Mouse (Mus musculus) kidney, postnatal 25 days (tissue): ENCODE measurements around the gene Prdx1.
A peak's percentile ranks its signal among the peaks of the same experiment; 100 is the strongest.
"Not testable (repeated sequence)": the region's sequence is repeated elsewhere in the genome, so short reads cannot be mapped to it uniquely, and the experiment has no call there.

ENCODE experiments used
- DNase-seq, 2 experiments: peaks; one replicate each; pipeline ENCODE4 v3.0.0; 2021; ENCODE audit warnings: mixed read lengths in 2 of 2

The Prdx1 gene

DNA sequence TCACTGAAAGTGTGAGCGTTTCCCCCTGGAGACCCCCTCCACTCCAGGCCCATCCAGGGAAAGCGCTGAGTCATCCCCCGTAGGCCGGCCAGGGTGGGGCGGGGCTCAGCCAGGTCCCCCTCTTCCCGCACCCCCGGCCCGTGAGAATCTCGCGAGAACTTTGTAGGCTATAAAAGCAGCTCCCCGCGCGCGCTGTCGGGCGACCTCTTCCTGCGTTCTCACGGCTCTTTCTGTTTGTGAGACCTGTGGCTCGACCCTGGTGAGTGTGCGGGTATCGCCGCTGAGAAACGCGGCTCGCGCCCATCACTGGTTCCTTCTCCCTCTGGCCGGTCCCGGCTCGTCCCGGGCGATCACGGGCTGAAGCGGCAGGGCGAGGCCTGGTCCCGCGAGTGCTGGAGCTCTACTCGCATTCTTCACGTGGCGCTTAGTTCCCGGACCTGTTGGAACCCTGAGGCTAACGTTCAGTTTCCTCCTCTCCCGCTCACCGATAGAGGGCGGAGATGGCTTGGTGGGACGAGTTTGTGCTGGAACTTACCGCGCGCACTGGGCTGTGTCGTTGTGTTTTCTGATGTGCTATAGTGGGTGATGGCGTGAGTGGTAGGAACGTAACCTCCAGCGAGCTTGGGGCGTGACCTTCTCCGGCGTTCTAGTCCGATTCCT is at the start of gene Prdx1:
Gene Prdx1, plus strand, starts transcription at position 143 of the 660 bp plus-strand sequence.
- DNase-seq = peak; percentile 95 to 97

DNA sequence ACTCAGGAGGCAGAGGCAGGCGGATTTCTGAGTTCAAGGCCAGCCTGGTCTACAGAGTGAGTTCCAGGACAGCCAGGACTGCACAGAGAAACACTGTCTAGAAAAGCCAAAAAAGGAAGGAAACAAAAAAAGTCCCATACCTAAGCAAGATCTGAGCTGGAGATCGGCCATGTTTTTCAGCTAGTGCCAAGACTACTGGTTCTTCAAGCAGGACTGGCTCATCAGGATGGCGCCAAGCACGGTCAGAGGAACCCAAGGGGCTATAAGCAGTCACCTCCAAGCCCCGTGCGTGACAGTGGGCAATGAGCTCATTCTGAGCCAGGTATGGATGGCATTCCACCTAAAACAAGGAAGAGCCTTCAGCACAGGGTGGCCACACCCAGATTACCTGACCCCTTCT is 46.5 kb upstream of the Prdx1 start:
- DNase-seq = peak in 1 of 2 experiments; percentile 44

- DNase-seq = no peak
Measured at GRCm38 (mm10) chr4:116642071-116642470, 43.3 kb upstream of the Prdx1 start.

DNA sequence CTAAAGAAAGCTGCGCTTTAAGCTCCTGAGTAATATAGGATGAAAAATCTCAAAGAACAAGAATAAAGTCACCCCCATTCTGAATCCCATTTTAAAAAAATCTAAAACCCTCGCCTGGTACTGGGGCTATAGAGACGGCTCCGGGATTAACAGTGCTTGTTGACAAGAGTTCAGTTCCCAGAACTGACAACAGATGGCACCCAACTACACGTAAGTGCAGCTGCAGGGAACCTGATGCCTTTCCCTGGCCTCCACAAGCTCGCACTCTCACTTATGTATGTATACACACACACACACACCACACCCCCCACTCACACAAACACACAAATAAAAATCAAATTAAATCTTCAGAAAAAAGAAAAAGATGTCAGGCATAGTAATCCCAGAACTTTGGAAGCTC is 41.0 kb upstream of the Prdx1 start:
- peak; percentile 54 to 63 for DNase-seq

- no peak for DNase-seq
Measured at GRCm38 (mm10) chr4:116645624-116646023, 39.7 kb upstream of the Prdx1 start.

DNA sequence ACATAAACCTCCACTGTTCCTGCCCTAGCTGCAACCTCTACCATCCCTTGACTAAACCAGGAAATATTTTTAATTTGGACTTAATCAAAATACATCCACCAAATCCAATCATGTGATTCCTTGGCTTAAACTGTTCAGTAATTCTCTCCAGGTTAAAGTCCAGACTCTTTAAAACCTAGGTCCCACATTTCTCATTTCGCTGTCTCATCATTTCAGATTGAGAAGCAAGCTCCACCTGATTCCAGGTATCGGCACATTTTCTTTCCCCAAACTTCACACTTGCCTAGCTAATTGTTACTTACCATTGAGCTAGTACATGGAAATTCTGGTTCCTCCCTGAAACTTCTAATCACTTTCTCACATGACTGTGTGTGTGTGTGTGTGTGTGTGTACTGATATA is 35.9 kb upstream of the Prdx1 start:
- DNase-seq = no peak

- DNase-seq = peak; percentile 33 to 57
Measured at GRCm38 (mm10) chr4:116650365-116650764, 35.0 kb upstream of the Prdx1 start.

- peak; percentile 94 to 96 for DNase-seq
Measured at GRCm38 (mm10) chr4:116650924-116651796, 34.2 kb upstream of the Prdx1 start, which contains the start of gene Akr1a1. TSS of gene Akr1a1 (minus strand) at chr4:116651680.

- DNase-seq = no peak
Measured at GRCm38 (mm10) chr4:116651797-116652135, 33.6 kb upstream of the Prdx1 start.

GRCm38 (mm10) chr4:116653228-116653627 is 32.1 kb upstream of the Prdx1 start:
- DNase-seq = peak; percentile 71 to 82

GRCm38 (mm10) chr4:116655100-116655499 is 30.2 kb upstream of the Prdx1 start:
- DNase-seq = peak; percentile 62 to 79

DNA sequence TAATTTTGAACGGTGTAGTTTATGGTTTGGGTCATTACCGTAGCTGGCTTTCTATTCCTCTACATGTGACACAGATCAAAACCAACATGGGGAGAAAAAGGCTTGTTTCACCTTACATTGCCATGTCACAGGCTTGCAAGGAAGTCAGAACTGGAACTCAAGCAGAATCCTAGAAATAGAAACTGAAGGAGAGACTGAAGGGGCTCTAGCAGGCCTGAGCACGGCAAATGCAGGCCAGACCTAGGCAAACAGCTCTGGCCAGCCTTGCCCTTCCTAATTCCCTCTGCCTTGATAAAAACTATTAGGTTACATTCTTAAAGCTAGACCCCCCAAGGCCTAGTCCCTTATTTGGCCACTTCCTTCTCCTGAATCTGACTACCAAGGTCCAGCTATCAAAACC is 29.7 kb upstream of the Prdx1 start:
- no peak for DNase-seq

DNA sequence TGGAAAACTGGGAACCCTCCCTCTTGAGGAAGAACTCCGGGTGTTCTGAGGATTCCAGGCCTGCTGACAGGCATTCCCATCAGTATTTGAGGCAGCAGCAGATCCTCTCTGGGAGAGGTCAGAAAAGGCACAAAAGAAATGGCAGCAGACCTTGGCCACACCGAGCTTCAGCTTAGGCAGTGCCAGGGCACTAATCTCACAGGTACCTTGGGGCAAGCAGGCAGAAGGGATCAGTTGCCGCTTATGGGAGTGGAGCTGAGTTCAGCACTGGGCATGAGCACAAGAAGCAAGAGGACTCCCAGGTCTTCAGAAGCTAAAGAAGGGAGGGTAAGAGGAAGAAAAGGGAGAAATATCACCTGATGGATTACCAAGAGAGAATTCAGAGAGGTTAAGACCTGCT is 27.4 kb upstream of the Prdx1 start:
- DNase-seq = peak in 1 of 2 experiments; percentile 52

DNA sequence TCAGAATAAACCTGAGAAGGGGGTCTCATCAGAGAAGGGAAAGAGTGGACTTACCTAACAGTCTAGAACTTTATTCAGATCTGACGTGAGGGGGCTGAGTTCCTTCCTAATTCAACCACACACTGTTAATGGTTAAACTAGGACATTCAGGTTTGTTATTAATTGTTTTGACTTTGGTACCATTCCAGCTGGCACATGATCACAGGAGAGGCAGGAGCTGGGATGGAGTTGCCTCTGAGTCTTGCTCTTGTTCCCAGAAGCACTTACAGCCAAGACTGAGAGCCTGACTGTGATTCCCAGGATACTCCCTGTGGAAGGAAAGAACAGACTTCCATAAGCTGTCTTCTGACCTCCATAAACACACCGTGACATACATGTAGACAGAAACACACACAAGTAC is 25.9 kb upstream of the Prdx1 start:
- peak; percentile 77 to 80 for DNase-seq

- DNase-seq = not testable (repeated sequence)
Measured at GRCm38 (mm10) chr4:116659916-116660315, 25.4 kb upstream of the Prdx1 start.

- DNase-seq = peak; percentile 29 to 59
Measured at GRCm38 (mm10) chr4:116660829-116661228, 24.5 kb upstream of the Prdx1 start.

- DNase-seq = no peak
Measured at GRCm38 (mm10) chr4:116661998-116662397, 23.3 kb upstream of the Prdx1 start.

DNA sequence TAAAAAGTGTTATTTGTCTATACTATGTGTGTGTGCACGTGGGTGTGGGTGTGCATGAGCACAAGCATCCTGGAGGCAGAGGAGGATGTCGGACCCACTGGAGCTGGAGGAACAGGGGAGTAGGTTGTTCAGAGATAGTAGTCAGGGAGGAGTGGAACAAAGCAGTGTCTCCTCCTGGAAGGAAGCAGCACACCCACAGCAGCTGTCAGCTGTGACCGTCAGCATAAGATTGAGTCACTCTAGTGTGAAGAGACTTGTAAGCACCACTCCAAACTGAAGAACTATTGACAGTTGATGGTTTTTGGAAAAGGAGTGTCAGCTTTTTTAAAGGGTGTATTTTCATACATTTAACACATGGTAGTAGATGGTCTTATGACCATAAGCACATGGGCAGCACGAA is 18.7 kb upstream of the Prdx1 start:
- no peak for DNase-seq

DNA sequence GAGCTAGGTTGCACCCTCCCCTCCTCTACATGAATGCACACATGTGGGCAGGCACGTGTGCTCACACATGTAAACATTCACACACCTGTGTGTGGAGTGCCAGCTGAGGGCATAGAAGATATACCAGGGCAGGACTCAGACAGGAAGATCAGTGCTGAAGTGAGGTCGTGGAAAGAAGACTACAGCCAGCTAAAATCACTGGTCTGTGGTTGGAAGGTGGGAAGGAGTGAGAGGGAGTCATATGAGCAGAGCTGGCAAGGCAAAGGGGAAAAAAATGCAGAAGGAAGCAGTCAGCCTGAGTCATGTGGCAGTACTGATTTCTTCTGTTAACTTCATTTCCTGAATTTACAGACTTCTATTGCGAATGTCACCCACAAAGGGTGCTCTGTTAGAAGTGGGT is 17.2 kb upstream of the Prdx1 start:
- peak; percentile 25 to 64 for DNase-seq

- DNase-seq = peak; percentile 57 to 59
Measured at GRCm38 (mm10) chr4:116669291-116669690, 16.1 kb upstream of the Prdx1 start.

DNA sequence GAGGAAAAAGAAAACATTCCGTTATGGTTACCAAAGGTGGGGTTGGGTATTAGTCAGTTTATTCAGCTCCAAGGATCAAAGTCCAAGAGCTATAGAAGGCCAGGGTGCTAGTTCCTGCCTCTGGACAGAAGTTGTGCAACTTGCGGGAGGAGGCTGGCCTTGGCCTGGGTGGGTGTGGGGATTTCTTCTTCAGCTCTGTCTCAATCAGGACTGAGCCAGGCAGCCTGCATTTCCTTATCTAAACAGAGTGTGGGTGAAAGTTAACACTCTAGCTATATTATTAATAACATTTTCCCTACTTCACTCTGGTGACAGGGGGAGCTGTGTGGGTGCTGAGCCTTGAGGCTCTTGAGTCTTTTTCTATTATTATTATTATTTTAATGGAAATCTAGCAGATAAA is 12.6 kb upstream of the Prdx1 start:
- peak; percentile 36 to 79 for DNase-seq

DNA sequence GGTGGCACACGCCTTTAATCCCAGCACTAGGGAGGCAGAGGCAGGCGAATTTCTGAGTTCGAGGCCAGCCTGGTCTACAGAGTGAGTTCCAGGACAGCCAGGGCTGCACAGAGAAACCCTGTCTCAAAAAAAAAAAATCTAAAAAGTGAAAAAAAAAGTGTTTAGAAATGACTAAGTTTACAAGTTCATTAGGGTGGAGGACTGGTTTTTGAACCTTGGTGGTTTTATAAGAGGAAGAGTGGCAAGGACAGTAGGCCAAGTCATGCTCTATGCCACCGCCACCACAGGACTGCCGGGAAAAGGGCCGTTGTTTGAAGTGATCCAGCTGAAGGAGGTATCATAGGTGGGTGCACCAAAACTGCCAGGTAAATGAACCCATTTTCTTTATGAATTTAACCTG is 10.6 kb upstream of the Prdx1 start:
- not testable (repeated sequence) for DNase-seq

DNA sequence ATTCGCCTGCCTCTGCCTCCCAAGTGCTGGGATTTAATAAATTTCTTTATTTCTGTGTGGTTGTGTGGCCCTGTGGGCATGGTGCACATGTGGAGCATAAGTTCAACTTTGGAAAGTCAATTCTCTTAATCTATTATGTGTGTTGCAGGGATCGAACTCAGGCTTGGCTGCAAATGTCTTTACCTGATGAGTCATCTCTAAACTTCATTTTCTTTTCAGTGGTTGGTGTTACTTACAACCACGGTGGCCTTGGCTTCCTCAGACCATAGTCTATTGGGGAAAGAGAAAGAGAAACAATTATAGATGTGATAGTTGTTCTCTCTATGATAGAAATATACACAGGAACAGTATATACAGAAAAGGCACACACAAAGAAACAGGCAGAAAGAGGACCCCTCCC is 9.3 kb upstream of the Prdx1 start:
- no peak for DNase-seq

- DNase-seq = no peak
Measured at GRCm38 (mm10) chr4:116677808-116678207, 7.5 kb upstream of the Prdx1 start.
